Mouse (Mus musculus) cerebellum, adult 11-12 months (tissue): ENCODE measurements at regions not wholly inside any gene's neighbourhood (a gene's known extent, or its start where the extent isn't known, plus 50 kb on each side); places are given as distances from the start of the nearest gene placed in this dataset.

Experiments
- DNase-seq: peaks from one replicate; pipeline ENCODE4 v3.0.0; 2022

DNA sequence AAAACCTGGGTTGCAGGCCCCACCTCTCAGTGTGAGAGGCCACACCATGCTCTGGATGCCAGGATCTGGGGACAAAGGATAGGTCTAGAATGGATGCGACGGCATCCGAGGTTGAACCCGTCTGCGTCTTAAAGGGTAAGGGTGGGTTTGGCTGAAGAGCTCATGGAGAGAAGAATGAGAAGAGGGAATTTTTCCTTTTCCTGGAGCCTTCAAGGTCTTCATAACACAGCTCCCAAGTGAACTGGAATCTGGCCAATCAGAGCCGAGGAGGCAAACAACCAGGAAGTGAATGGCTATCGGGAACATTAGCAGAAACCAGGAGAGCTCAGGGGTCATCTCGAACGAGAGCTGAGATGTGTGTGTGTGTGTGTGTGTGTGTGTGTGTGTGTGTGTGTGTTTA lies 320.1 kb downstream of the Med13l start:
- DNase-seq: no peak

DNA sequence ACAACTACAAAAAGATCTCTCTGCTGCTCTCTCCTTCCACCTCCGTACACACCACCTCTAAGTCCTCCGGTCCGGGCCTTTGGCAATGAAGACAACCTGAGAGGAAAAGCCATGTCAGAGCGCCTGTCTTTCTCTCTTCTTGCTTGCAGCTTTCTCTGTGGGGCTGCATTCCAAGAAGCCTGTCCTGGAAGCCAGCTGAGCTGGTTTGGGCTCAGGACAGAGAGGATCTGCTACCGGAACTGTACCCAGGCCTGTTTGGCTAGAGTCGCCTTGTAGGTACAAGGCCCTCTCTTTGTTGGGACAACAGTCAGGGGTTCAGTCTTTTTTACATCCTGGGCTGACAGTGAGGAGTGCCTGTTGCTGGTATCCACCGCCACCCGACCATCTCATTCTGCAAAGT lies 321.4 kb downstream of the Med13l start:
- DNase-seq: no peak

GRCm38 (mm10) chr5:118888131-118888530 lies 327.7 kb downstream of the Med13l start:
- DNase-seq: no peak

- peak; percentile 4 for DNase-seq
Measured at GRCm38 (mm10) chr5:118891131-118891530, 330.7 kb downstream of the Med13l start.

DNA sequence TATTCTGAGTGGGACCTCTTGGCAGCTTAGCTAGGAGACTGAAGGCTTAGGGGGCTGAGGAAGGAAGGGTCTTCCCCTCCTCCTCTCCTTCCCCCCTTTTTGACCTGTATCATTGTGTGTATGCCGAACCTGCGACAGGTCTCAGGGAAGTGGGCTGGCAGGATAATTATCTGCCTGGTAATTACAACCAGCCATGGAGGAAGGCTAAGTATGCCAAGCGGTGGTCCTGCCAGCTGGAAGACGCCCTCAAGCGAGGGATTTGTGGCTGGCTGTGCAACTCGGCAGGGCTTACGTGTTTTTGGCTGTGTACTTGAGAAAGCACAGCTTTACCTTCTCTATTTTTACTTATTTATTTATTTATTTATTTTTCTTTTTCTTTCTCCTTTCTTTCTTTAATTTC lies 347.7 kb downstream of the Med13l start:
- no peak for DNase-seq

DNA sequence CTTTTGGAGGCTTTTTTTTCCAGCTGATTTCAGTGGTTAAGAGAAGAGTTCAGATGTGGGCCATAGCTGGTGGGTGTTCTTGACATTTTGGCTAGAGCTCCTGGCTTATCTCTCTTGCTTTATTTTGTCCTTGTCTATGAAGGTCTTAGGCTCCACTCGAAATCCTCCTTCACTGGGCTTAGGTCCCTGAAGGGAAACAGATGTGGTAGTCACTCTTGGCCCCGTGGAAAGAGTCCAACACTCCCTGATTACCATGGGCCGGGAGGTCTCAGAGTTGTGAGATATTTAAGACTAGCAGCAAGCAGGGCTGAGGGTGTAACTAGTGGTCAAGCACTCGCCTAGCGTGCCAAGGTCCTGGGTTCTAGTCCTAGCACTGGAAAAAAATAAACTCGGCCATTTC lies 349.3 kb downstream of the Med13l start:
- no peak for DNase-seq

DNA sequence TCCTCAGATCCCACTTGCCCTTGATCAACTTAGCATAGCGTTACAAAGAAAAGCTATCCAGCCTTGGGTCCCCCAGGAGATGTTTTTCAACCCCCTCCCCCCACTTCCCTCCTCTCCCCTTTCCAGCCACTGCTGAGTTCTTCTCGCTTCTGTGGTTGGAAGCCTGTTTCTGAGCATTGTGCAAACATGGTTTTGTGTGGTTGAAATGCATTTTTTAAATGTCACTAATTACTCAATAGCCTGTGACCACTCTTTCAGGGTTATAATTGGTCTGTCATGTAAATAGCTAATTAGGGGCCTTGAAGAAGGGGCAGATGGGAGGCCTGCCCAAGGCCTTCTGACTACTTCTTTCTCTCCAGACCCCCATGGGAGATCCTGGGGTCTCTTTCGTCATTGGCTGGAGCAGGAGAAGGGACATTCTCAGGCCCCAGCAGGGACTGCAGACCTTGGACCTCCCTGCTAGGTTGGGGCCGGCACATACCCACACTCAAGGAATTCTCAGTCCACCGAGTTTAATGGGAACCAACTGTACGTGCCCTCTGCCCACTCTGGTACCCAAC lies 353.8 kb downstream of the Med13l start:
- DNase-seq: no peak

- no peak for DNase-seq
Measured at GRCm38 (mm10) chr5:118923357-118923756, 362.9 kb downstream of the Med13l start.

GRCm38 (mm10) chr5:118929037-118929436 lies 368.6 kb downstream of the Med13l start:
- DNase-seq: no peak

DNA sequence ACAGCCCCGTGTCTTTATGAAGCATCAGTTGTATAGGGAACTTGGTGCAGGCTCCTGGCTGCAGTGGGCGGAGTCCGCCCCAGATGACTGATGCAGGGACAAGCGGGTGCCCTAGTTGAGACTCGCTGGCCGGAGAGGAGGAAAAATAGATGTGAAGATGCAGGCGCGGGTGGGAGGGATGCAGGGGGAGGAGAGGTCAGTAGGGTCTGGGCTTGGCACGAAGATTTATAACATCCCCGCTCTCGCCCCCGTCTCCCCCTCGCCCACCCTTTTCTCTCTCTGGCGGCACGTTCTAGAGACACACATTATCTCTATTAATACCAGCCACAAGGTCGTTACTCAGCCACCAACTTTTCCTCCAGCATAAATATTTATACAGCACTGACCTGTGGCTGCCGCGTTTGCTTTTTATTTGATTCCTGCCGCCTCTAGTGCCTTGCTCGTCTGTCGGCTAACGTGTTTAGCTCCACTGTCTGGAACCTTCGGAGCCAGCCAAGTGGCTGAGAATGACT lies 369.6 kb downstream of the Med13l start:
- DNase-seq: no peak

- DNase-seq: no peak
Measured at GRCm38 (mm10) chr5:118939336-118940039, 379.0 kb downstream of the Med13l start.

DNA sequence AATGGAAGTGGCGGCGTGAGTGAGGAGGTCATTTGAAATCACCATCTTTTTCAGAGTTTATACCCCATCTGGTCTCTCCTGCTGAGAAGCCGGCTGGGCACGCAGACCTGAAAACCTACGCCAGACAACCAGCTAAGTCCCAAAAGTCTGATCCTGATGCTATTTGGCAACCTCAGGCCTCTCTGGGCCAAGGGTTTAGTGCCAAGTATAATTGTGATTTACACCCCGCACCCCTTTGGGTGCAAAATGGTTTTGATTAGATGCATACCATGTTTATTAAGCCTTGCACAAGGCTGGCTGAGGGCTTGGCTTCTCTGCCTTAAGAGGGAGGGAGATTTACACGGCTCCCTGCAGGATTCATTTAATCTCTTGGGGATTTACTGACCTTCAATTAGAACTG lies 383.8 kb downstream of the Med13l start:
- DNase-seq: no peak

DNA sequence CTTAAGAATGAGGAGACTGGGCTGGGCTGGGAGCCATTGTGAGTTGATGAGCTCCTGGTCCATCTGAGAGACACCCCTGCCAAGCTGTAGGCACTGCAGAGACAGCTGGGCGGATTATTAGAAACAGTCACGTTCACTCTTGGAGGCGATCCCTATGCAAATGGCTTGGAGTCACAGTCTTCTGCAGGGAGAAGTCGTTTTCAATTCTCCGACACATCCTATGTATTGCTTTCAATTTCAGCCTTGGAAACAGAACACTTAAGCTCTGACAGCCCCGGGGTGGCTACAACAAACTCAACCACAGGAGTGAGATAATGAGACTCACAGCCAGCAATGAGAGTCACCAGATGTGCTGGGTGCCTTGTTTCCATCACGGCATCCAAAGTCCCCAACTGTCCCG lies 385.6 kb downstream of the Med13l start:
- DNase-seq: no peak

- no peak for DNase-seq
Measured at GRCm38 (mm10) chr5:118946994-118947393, 386.5 kb downstream of the Med13l start.

DNA sequence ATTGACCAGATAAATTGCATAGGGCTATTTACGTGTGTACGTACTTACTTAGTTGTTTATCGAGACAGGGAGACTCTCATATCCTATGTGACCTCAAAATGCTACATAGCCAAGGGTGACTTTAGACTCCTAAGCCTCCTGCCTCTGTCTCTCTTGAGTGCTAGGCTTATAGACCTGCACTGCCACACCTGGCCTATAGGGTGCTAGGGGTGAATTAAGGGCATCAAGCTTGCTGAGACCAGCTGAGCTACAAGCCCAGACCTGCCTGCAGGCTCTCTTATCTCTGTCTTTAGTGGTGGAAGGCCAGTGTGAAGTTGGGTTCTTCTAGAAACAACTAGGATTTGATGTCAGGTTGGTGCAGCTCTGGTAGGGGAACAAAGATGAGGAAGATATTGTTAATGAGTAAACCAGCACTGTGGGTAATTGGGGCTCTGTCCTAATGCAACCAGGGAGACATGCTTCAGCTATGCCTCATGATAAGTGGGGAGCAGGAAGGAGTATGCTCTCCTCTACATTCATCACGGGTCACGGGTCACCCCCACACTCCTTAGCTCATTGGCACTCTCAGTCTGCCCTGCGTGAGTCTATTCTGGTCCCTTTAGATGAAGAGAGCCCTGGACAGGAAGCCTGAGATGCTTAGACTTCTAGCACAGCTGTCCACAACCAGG lies 387.8 kb downstream of the Med13l start:
- no peak for DNase-seq

DNA sequence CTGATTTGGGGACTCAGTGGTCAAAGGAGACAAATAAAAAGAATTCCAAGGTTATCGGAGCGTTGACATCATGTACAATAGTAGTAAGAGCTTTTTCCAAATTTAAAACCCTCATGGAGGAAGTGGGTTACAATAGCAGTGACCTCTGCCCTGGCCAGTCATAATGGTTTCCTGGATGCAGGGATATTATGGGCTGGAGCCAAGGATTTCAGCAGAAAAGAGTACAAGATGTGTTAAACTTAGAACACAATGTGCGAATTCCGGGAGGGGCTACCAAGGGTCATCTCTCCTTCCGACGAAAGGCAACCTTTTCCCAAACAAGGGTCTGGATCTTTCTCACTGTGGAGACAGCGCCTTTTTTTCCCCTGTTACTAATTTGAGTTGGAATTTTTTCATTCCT lies 390.6 kb downstream of the Med13l start:
- no peak for DNase-seq

DNA sequence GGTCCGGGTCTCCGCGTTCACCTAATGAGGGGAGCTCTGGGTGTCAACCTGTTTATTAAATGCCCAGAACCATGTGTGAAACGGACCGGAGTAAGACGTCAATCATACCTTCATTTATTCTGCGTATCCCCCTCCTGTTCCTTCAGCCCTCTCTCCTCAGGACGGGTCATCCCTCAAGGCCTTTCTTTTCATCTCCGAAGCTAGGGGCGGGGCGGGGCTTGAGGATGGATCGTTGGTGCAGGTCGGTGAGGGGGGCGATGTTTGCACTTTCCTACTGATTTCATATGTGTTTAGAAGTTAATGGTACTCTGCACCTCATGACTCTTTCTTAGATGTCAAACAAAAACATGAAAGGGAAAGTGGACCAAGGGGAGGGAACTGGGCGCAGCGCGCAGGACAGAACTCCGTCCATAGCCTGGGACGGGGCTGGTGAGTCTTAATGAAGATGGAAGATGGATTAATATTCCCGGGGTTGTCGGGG lies 400.1 kb downstream of the Med13l start:
- DNase-seq: no peak

DNA sequence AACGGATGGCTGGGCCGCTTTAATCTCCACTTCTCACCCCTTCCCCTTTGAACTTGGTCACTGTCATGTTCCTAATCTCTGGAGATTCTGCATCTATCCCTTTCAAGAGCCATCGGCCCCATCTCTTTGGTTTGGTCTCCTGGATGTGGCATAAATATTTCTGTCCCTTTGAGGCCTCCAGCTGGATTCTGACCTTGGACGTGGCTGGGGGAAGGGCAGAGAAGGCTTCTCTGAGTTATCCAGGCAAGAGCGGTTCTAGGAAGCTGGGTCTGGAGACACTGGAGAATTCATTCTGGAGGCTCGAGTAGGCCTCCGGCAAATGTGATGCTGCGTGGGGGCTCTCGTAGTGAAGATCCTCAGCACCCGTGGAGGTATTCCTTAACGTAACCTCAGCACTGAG lies 400.6 kb downstream of the Med13l start:
- no peak for DNase-seq

DNA sequence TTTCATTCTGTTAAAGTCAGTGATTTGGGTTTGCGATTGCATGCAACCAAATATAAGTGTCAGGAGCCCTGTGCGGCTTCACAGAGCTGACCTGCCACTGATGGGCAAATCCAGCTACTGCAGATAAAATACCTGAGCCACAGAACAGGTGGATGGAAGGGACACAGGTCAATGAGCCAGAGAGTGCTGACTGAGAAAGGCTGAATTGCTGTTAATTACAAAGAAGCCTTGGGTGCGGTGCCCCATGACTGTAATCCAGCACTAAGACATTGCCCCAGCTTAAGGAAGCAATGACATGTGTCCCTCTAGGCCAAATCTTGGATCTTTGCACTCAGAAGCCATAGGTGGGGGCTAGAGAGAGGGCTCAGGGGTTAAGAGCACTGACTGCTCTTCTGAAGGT lies 401.7 kb downstream of the Med13l start:
- no peak for DNase-seq

GRCm38 (mm10) chr5:118963001-118963400 lies 402.5 kb downstream of the Med13l start:
- DNase-seq: no peak

DNA sequence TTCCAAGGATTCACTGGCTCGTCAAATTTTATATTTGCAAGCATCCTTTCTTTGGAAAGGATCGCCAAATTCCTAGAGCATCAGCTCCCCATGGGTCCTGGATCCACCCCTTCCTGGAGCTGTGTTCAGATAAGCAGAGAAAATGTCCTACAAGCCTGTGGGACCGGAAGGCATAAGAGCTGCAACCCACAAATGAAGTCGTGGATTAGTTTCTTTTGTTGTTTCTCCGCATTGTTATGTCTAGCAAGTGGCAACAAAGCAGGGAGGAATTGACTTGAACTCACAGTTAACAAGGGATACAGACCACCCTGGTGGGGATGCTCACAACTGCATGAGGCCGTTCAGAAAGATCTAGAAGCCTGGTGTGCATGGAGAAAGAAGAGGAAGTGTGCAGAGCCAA lies 406.4 kb downstream of the Med13l start:
- DNase-seq: no peak

DNA sequence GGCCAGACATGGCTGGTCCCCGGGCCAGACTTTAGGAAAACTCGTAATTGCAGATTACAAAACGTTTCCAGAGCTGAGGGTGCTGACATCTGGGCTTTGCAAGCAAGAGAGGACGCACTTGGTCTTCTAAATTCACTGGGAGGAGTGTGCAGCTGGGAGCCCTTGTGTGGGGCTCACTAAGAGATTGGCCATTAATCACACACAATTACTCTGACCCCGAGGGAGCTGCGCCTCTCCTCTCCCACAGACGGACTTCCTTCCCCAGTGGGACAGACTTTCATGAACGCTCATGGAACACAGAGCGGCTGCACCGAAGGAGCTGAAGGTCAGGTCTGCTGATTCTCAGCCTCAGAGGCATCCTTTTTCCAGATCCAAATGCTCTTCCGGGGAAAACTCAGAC lies 407.2 kb downstream of the Med13l start:
- no peak for DNase-seq

DNA sequence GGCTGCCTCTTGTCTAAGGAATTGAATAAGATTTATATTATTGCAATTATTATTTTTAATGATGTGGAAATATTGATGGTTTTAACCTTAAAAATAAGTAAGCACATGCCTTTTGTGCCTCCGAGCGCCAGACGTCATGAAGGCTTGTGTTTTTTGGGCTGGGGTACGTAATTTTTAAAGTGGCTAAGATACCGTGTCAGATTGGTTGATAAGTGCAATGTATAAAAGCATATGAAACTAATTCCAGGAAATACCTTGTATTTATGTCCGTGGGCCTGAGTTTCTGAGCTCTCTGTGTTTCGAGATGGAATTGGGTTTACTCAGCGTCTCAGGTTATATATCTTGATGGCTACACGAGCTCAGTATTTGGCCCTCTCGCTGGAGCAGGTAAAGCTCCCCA lies 414.7 kb downstream of the Med13l start:
- no peak for DNase-seq

DNA sequence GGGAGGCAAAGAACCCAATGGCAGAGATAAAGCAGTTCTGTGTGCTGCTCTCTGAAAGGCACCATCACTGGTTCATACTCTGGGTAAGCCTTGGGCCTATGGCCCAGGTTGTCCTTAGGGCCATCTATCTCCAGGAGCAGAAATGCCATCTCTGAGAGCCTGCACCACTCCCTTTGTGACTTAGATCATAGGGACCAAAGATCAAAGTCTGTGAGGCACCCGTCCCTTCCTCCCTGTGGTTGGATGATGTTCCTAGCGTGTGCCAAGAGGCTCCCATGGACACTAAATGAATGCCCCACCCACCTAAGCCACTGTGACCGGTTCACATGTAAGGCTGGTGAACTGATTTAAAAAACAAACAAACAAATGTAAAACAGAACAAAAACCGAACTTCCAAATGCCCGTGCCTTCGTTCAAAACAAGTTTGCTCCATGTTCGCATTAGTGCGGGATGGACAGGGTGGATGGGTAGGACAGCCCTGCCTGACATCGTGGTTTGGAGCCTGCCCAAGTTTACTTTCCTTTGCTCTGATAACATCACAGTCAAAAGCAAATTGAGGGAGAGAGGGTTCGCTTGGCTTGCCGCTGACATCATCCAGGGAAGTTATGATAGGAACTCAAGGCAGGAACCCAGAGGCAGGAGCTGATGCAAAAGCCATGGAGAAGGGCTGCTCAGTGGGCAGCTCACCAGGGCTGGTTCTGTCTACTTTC lies 418.6 kb downstream of the Med13l start:
- no peak for DNase-seq
